Comparison of ENCODE assay signal across 17 mouse cellular contexts in genomic region chr11:25473682-25474365, GRCm38 (mm10).
"Had no signal": no experiment of that assay in that cellular context is flagged by ENCODE, and none has a peak within 500 bp of the region (broad histone marks: within the 10 kb centered on the region; RNA-seq: fewer than 3 reads in every experiment).

No protein-coding gene starts in this region.

- H3K9ac ChIP-seq: lung, embryonic 15.5 days; midbrain, embryonic 13.5 days; midbrain, embryonic 15.5 days; neural tube, embryonic 12.5 days; stomach, embryonic 15.5 days had no signal

- H3K4me3 ChIP-seq: lung, embryonic 15.5 days; megakaryocyte, embryonic 14.5 days; midbrain, embryonic 13.5 days; midbrain, embryonic 15.5 days; neural tube, embryonic 12.5 days; stomach, embryonic 15.5 days had no signal

- DNase-seq: lung, adult 2 months; lung, postnatal 14 days; lung, postnatal 36 days; right cerebral cortex, postnatal 14 days; thymus, adult 2 months; thymus, postnatal 25 days; thymus, postnatal 4 days had no signal

- ATAC-seq: lung, postnatal 0 days; midbrain, embryonic 13.5 days; midbrain, embryonic 15.5 days had no signal

- H3K9me3 ChIP-seq: lung, embryonic 15.5 days; megakaryocyte, embryonic 14.5 days; midbrain, embryonic 13.5 days; midbrain, embryonic 15.5 days; neural tube, embryonic 12.5 days; stomach, embryonic 15.5 days had no signal

- H3K4me1 ChIP-seq: lung, embryonic 15.5 days; megakaryocyte, embryonic 14.5 days; neural tube, embryonic 12.5 days; stomach, embryonic 15.5 days had no signal

- H3K36me3 ChIP-seq: lung, embryonic 15.5 days; midbrain, embryonic 13.5 days; midbrain, embryonic 15.5 days; neural tube, embryonic 12.5 days; stomach, embryonic 15.5 days had no signal

- H3K27ac ChIP-seq: lung, embryonic 15.5 days; macrophage; midbrain, embryonic 13.5 days; midbrain, embryonic 15.5 days; neural tube, embryonic 12.5 days; stomach, embryonic 15.5 days; stomach, postnatal 0 days had no signal

- H3K4me2 ChIP-seq: lung, embryonic 15.5 days; midbrain, embryonic 11.5 days; midbrain, embryonic 13.5 days; midbrain, embryonic 15.5 days; neural tube, embryonic 12.5 days; stomach, embryonic 15.5 days had no signal

- H3K27me3 ChIP-seq: lung, embryonic 15.5 days; megakaryocyte, embryonic 14.5 days; midbrain, embryonic 13.5 days; midbrain, embryonic 15.5 days; neural tube, embryonic 12.5 days; stomach, embryonic 15.5 days had no signal
